Mouse (Mus musculus): Measurements from ENCODE around the gene Nit2.
"Not testable (repeated sequence)": the region's sequence is repeated elsewhere in the genome, so short reads cannot be mapped to it uniquely, and the experiment has no call there.

Nit2 gene

GRCm38 (mm10) chr16:57166611-57167513 lies at the start of gene Nit2:
Nit2 (minus strand) TSS chr16:57167341.
- peak; percentile 75 for DNase-seq (ENCODE audit: low spot score)

GRCm38 (mm10) chr16:57215957-57216356 lies 48.8 kb upstream of the Nit2 start:
- no peak for DNase-seq (ENCODE audit: low spot score)

DNA sequence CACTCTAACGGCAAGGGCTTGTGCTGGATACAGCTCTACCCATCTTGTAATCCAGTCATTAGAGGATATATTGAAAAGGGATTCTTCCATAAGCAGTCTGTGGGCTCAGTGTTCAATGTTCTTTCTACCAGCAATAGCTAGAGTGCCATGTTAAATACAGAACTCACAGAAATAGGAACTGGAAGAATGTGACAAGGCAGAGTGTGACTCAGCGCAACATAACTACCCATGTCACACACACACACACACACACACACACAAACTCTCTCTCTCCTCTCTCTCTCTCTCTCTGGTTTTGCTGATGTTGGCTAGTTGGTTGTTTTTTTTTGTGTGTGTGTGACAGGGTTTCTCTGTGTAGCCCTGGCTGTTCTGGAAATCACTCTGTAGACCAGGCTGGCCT lies 43.9 kb upstream of the Nit2 start:
- no peak for DNase-seq (ENCODE audit: low spot score)

- DNase-seq (ENCODE audit: low spot score): no peak
These were observed 41.2 kb upstream of the Nit2 start for GRCm38 (mm10) chr16:57208342-57208741.

- no peak for DNase-seq (ENCODE audit: low spot score)
These were observed 30.1 kb upstream of the Nit2 start for GRCm38 (mm10) chr16:57197281-57197680.

- DNase-seq (ENCODE audit: low spot score): no peak
These were observed 29.4 kb upstream of the Nit2 start for GRCm38 (mm10) chr16:57196590-57196989.

GRCm38 (mm10) chr16:57191214-57191613 lies 24.1 kb upstream of the Nit2 start:
- no peak for DNase-seq (ENCODE audit: low spot score)

DNA sequence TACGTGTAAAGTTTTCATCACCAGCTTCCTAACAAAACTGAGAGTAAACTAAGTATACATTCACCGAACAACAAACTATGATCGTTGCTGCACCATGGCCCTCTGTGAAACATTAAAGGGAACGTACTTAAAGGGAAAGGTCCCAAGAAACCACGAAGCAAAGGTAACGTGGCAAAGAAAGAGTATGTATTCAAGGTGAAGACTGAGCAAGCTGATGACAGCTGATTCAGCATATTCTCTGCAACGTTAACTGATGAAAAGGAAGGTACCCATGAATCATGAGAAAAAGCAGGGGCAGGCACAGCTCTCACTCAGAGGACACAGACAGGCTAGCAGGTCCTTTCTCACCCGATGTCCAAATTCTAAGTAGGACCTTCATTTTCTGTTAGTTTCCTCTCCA lies 23.2 kb upstream of the Nit2 start:
- no peak for DNase-seq (ENCODE audit: low spot score)

DNA sequence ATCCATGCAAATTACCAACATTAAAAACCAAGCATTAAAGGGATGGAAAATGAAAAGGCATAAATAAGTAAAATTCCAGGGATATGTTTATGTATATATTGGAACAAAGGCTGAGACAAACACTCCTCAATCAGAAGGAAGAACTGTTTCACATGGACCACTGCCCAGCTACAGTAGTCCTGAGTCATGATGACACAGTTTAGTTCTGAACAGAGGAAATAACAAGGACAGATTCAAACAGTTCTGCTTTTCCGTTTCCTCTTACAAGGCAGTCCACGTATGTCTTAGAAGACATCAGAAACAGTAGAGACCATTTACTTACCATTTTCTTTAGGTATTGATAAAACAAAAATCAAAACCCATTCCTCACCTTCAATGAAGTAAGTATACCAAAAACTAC lies 22.4 kb upstream of the Nit2 start:
- DNase-seq (ENCODE audit: low spot score): no peak

GRCm38 (mm10) chr16:57186618-57187017 lies 19.5 kb upstream of the Nit2 start:
- DNase-seq (ENCODE audit: low spot score): no peak

DNA sequence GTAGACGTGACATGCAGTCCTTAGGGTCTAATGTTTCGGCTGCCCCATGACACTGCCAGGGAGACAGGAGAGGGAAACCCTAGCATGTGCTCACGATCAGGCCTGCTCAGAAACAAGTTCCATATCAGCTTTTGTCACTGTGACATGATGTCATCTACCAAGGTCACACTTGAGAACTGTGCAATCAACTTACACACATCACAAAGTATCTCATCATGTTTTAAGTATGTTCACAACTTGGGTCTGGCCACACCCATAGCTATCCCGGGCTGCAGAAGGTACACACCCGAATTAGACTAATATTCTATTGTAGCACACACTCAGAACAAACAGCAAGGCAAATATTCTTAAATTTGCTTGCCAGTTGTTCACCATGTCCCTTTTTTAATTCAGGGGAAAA lies 14.9 kb upstream of the Nit2 start:
- DNase-seq (ENCODE audit: low spot score): no peak

- no peak for DNase-seq (ENCODE audit: low spot score)
These were observed 14.0 kb upstream of the Nit2 start for GRCm38 (mm10) chr16:57181180-57181579.

- DNase-seq (ENCODE audit: low spot score): no peak
These were observed 10.5 kb upstream of the Nit2 start for GRCm38 (mm10) chr16:57177664-57178063.

DNA sequence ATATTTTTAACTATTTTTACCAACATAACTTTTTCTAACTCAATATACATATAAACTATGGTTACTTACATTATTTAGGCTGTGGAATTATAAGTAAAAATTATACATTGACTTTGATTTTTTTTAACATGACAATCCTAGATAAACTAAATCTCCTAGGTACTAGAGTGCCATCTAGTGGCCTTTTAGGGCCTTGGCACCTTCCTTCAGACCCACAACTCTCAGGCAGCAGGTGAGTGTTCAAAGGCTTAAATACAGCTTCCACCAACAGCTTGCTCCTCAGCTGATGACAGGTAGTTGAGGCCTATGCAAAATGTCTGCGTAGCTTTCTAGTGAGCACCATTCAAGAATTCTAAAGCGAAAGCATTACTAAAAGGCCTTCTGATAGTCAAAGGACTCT lies 10.1 kb upstream of the Nit2 start:
- DNase-seq (ENCODE audit: low spot score): no peak

DNA sequence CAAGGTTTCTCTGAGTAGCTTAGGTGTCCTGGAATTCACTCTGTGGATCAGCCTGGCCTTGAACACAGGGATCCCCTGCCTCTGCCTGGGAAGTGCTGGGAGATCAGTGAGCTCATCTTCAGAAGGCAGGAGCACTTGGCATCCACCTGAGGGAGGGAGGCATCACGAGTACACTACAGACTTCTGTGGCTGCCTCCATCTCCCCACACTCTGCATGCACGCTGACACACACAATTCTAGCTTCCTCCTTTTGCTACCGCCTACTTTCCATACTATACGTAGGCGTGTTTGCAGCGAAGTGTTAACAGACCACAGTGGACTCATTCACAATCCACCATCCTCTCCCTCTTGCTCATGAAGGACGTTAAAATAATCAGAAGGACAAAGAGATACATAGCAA lies 9.1 kb upstream of the Nit2 start:
- no peak for DNase-seq (ENCODE audit: low spot score)

- no peak for DNase-seq (ENCODE audit: low spot score)
These were observed 8.6 kb upstream of the Nit2 start for GRCm38 (mm10) chr16:57175751-57176150.

- not testable (repeated sequence) for DNase-seq (ENCODE audit: low spot score)
These were observed 7.3 kb upstream of the Nit2 start for GRCm38 (mm10) chr16:57174480-57174879.

DNA sequence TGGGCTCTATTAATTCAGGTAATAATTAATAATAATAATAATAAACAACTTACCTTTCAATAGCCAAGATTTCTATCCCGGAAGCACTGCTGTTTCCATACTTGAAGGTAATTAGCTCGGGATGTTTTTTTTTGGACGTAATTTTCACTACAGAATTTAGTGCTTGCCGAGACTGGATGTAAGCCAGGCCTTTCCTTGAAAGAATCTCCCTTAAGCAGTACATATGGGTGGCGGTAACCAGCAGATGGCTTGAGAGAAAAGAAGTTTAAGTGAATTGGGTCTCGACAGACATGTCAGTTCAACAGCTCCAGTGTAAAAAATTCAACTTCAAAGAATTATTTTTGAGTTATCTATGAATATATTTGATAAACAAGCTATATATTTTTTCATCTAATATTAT lies 4.4 kb upstream of the Nit2 start:
- no peak for DNase-seq (ENCODE audit: low spot score)

DNA sequence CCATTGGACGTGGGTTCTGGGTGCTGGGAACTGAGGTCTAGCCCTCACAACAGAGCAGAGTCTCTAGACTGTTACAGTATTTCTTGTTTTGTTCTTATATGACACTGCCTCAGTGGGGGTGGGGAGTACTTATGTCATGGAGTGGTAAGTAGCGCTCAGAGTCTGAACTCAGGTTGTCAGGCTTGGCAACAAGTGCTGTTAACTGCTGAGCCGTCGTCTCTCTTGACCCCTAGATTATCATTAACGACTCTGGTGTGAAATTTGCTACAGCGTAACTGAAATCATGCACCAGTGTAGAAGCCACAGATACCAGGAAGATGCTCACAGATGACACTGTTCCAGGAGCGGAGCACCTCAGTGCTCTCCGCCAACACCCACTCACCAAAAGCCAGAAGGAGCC lies 4.0 kb upstream of the Nit2 start:
- DNase-seq (ENCODE audit: low spot score): no peak

DNA sequence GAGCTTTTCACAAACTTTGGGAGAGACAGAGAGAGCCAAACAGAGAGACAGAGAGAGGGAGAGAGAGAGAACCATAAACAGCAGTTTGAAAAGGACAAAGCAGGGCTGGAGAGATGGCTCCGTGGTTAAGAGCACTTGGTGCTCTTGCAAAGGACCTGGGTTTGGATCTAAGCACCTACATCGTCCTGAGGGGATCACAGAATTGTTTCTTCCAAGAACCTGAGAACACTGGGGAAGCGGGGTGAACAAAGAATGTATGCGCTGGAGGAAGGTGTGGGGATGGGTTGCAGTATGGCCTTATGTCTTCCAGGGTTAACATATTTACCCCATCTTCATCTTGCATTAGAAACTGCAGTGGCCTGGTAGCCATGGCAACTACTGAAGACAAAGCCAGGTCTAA lies 1.1 kb upstream of the Nit2 start:
- DNase-seq (ENCODE audit: low spot score): no peak

- no peak for DNase-seq (ENCODE audit: low spot score)
These were observed 372 bp upstream of the Nit2 start for GRCm38 (mm10) chr16:57167514-57167912.

GRCm38 (mm10) chr16:57166086-57166485 lies 1.1 kb downstream of the Nit2 start:
- no peak for DNase-seq (ENCODE audit: low spot score)

- no peak for DNase-seq (ENCODE audit: low spot score)
These were observed 2.0 kb downstream of the Nit2 start for GRCm38 (mm10) chr16:57165157-57165556.

- no peak for DNase-seq (ENCODE audit: low spot score)
These were observed 3.4 kb downstream of the Nit2 start for GRCm38 (mm10) chr16:57163694-57164093.

Data from layer of hippocampus, adult 9-10 months (tissue).